Mouse (Mus musculus) liver (tissue): ENCODE measurements at regions not wholly inside any gene's neighbourhood (a gene's known extent, or its start where the extent isn't known, plus 50 kb on each side); places are given as distances from the start of the nearest gene placed in this dataset.

Experiments used
- DNase-seq: peaks from one replicate; pipeline ENCODE4 v3.0.0-alpha.2; 2020; ENCODE audit warnings: mixed read lengths

GRCm38 (mm10) chr6:117118081-117118480 is 50.3 kb upstream of the Cxcl12 start:
- DNase-seq = no peak
